Mouse (Mus musculus) C2C12 (cell line): ENCODE measurements around the gene Acbd6. TPM values are rescaled to one million over a fixed set of nuclear protein-coding genes. Genes with fewer than 3 reads are reported as not detected.

ENCODE experiments used
- H3K27me3 ChIP-seq: one replicate; pipeline ENCODE4 v1.6.1; 2011; ENCODE audit not compliant: control insufficient read depth, insufficient read depth, insufficient read length
- H3K36me3 ChIP-seq: one replicate; pipeline ENCODE4 v1.6.1; 2011; ENCODE audit not compliant: control insufficient read depth, insufficient read depth
- H3K4me3 ChIP-seq: one replicate; pipeline ENCODE4 v1.5.1; 2011; ENCODE audit warnings: mild to moderate bottlenecking, control low read depth; ENCODE audit not compliant: poor library complexity, insufficient read depth, severe bottlenecking
- H3K79me2 ChIP-seq: one replicate; pipeline ENCODE4 v1.6.1; 2011; ENCODE audit not compliant: control insufficient read depth, insufficient read depth
- H3K79me3 ChIP-seq: one replicate; pipeline ENCODE4 v1.6.1; 2011; ENCODE audit warnings: low read depth, control low read depth
- H3ac ChIP-seq: one replicate; pipeline ENCODE3; 2011; ENCODE audit warnings: low read depth; ENCODE audit not compliant: control insufficient read depth, insufficient read length
- CEBPB ChIP-seq: IDR thresholded peaks from one replicate; pipeline ENCODE4 v1.6.1; 2011; ENCODE audit warnings: low read depth, mild to moderate bottlenecking, control low read depth, moderate library complexity
- CTCF ChIP-seq: IDR thresholded peaks from one replicate; pipeline ENCODE4 v1.5.1; 2011; ENCODE audit not compliant: control insufficient read depth, insufficient read depth, insufficient read length
- FOSL1 ChIP-seq: IDR thresholded peaks from one replicate; pipeline ENCODE4 v1.8.0; 2011; ENCODE audit warnings: mild to moderate bottlenecking, low read length; ENCODE audit not compliant: poor library complexity, insufficient read depth, severe bottlenecking
- MAX ChIP-seq: IDR thresholded peaks from one replicate; pipeline ENCODE4 v1.6.1; 2011; ENCODE audit warnings: mild to moderate bottlenecking, control low read depth
- MYOD1 ChIP-seq: IDR thresholded peaks from one replicate; pipeline ENCODE4 v1.6.1; 2011; ENCODE audit warnings: low read depth; ENCODE audit not compliant: control insufficient read depth, insufficient read length
- MYOG ChIP-seq: IDR thresholded peaks from one replicate; pipeline ENCODE4 v1.6.1; 2011; ENCODE audit not compliant: control insufficient read depth, insufficient read length; ENCODE audit errors: extremely low read depth
- USF1 ChIP-seq: IDR thresholded peaks from one replicate; pipeline ENCODE4 v1.6.1; 2011; ENCODE audit warnings: low read depth, mild to moderate bottlenecking, control low read depth, moderate library complexity
- polyA plus RNA-seq: library from polyadenylated mRNA; unstranded; fragments of >200 nt; fragmentation: generic; extraction: Trizol; gene quantifications from one replicate; pipeline ENCODE4 v1.2.1, GENCODE M21; 2012; ENCODE audit warnings: missing spikeins

Gene Acbd6
- polyA plus RNA-seq, 1 experiment: 70.3 TPM

GRCm38 (mm10) chr1:155729113-155729795 lies 171.3 kb downstream of the Acbd6 start:
- no peak overlapping the region for H3K4me3 ChIP-seq
- peaks cover 46% of the 10 kb centered on the region for H3K27me3 ChIP-seq
- TF ChIP-seq MYOD1: no peak
- no peak overlapping the region for H3ac ChIP-seq
- H3K36me3 ChIP-seq: no peaks in the 10 kb centered on the region
- H3K79me3 ChIP-seq: no peaks in the 10 kb centered on the region
- H3K79me2 ChIP-seq: no peaks in the 10 kb centered on the region

GRCm38 (mm10) chr1:155731156-155731555 lies 173.2 kb downstream of the Acbd6 start:
- H3K27me3 ChIP-seq: peaks cover 54% of the 10 kb centered on the region
- no peaks in the 10 kb centered on the region for H3K79me2 ChIP-seq
- no peaks in the 10 kb centered on the region for H3K79me3 ChIP-seq
- TF ChIP-seq MYOG (no peak), FOSL1 (no peak), MYOD1 (no peak), USF1 (no peak), CTCF (no peak), CEBPB (no peak), MAX (no peak)
- H3K4me3 ChIP-seq: no peak overlapping the region
- H3ac ChIP-seq: no peak overlapping the region
- H3K36me3 ChIP-seq: no peaks in the 10 kb centered on the region

- no peak overlapping the region for H3ac ChIP-seq
- no peak for TF ChIP-seq USF1
- no peak for TF ChIP-seq MAX
- no peak for TF ChIP-seq CEBPB
- TF ChIP-seq FOSL1: no peak
- no peak for TF ChIP-seq MYOD1
- no peak for TF ChIP-seq MYOG
- TF ChIP-seq CTCF: no peak
- H3K79me3 ChIP-seq: no peaks in the 10 kb centered on the region
- no peaks in the 10 kb centered on the region for H3K79me2 ChIP-seq
- no peaks in the 10 kb centered on the region for H3K36me3 ChIP-seq
- H3K27me3 ChIP-seq: peaks cover 76% of the 10 kb centered on the region
- no peak overlapping the region for H3K4me3 ChIP-seq
Measured at GRCm38 (mm10) chr1:155736096-155736825, 178.3 kb downstream of the Acbd6 start.

GRCm38 (mm10) chr1:155737017-155737808 lies 179.3 kb downstream of the Acbd6 start:
- Histone ChIP-seq H3K79me3 (no peaks in the 10 kb centered on the region), H3K4me3 (no peak overlapping the region), H3K27me3 (peaks cover 78% of the 10 kb centered on the region)

GRCm38 (mm10) chr1:155737809-155738383 lies 180.0 kb downstream of the Acbd6 start:
- H3K36me3 ChIP-seq: no peaks in the 10 kb centered on the region
- H3K4me3 ChIP-seq: no peak overlapping the region
- peaks cover 80% of the 10 kb centered on the region for H3K27me3 ChIP-seq
- H3ac ChIP-seq: no peak overlapping the region
- H3K79me2 ChIP-seq: no peaks in the 10 kb centered on the region
- no peaks in the 10 kb centered on the region for H3K79me3 ChIP-seq
- no peak for TF ChIP-seq CEBPB
- no peak for TF ChIP-seq MYOG
- no peak for TF ChIP-seq MAX
- TF ChIP-seq USF1: no peak
- TF ChIP-seq MYOD1: no peak
- no peak for TF ChIP-seq CTCF
- TF ChIP-seq FOSL1: no peak

More at GRCm38 (mm10) chr1:155737017-155737808, 179.3 kb downstream of the Acbd6 start:
- no peak overlapping the region for H3ac ChIP-seq
- TF ChIP-seq MAX (no peak), USF1 (no peak), MYOD1 (no peak), CTCF (no peak), MYOG (no peak), CEBPB (no peak), FOSL1 (no peak)
- H3K36me3 ChIP-seq: no peaks in the 10 kb centered on the region
- H3K79me2 ChIP-seq: no peaks in the 10 kb centered on the region

Other genes starting within 250 kb of the Acbd6 start
- gene Xpr1, start 140.7 kb upstream of the Acbd6 start, polyA plus RNA-seq: 4.3 TPM
- gene Lhx4, start 193.6 kb downstream of the Acbd6 start, polyA plus RNA-seq: not detected